Mouse (Mus musculus) liver, postnatal 0 days (tissue): Measurements from ENCODE around the gene Col9a1. TPM values are rescaled to one million over a fixed set of nuclear protein-coding genes. Genes with fewer than 3 reads are reported as not detected.

Experiments
- ATAC-seq: fragments of 200-750 bp; cut with Nextera tagmentation; 2 replicates; pipeline ENCODE4 v1.8.0; 2017; ENCODE audit warnings: mild to moderate bottlenecking, moderate library complexity
- DNase-seq: peaks from one replicate; pipeline ENCODE4 v3.0.0-alpha.2; 2016
- H3K27ac ChIP-seq: fragments of 300-500 bp; sonication (generic); 2 replicates; pipeline ENCODE4 v1.5.1; 2014; ENCODE audit warnings: antibody characterized with exemption, moderate library complexity, mild to moderate bottlenecking, low read depth
- H3K27me3 ChIP-seq: fragments of 300-500 bp; sonication (generic); 2 replicates; pipeline ENCODE4 v1.6.1; 2014; ENCODE audit warnings: low read length, control low read depth, mixed read lengths; ENCODE audit not compliant: insufficient read depth
- H3K36me3 ChIP-seq: fragments of 300-500 bp; sonication (generic); replicated peaks from 2 replicates; pipeline ENCODE4 v1.6.1; 2014; ENCODE audit warnings: mild to moderate bottlenecking, control low read depth, low read length, moderate library complexity, mixed read lengths; ENCODE audit not compliant: insufficient read depth
- H3K4me1 ChIP-seq: fragments of 300-500 bp; sonication (generic); 2 replicates; pipeline ENCODE4 v1.6.1; 2014; ENCODE audit warnings: antibody characterized with exemption, mild to moderate bottlenecking, control low read depth; ENCODE audit not compliant: insufficient read depth
- H3K4me2 ChIP-seq: fragments of 300-500 bp; sonication (generic); 2 replicates; pipeline ENCODE4 v1.6.1; 2014; ENCODE audit warnings: low read depth, mild to moderate bottlenecking, low read length, moderate library complexity, mixed read lengths
- H3K4me3 ChIP-seq: fragments of 300-500 bp; sonication (generic); 2 replicates; pipeline ENCODE4 v1.5.1; 2014; ENCODE audit warnings: low read depth, low read length
- H3K9ac ChIP-seq: fragments of 300-500 bp; sonication (generic); replicated peaks from 2 replicates; pipeline ENCODE4 v1.6.1; 2014; ENCODE audit warnings: mild to moderate bottlenecking, moderate library complexity
- H3K9me3 ChIP-seq: fragments of 300-500 bp; sonication (generic); 2 replicates; pipeline ENCODE4 v1.6.1; 2016; ENCODE audit warnings: mild to moderate bottlenecking, control low read depth, low read length, mixed read lengths
- CTCF ChIP-seq: sonication (generic); IDR thresholded peaks from 2 replicates; pipeline ENCODE4 v1.5.1; 2016; ENCODE audit warnings: antibody characterized with exemption, low read depth
- EP300 ChIP-seq: IDR thresholded peaks from 2 replicates; pipeline ENCODE4 v1.6.1; 2016; ENCODE audit warnings: antibody characterized with exemption, low read depth, mild to moderate bottlenecking
- WGBS: fragments of 180-500 bp; shearing (Covaris S2); extraction: QIAGEN DNeasy Blood & Tissue Kit; methylation state at CpG from one replicate; pipeline ENCODE4 v1.1.7; 2014; ENCODE audit not compliant: insufficient replicate concordance; 5-methylcytosine and 5-hydroxymethylcytosine counted together
- polyA plus RNA-seq: library from polyadenylated mRNA; unstranded; fragments of >200 nt; fragmentation: Nextera tagmentation; extraction: Ambion mirVana; gene quantifications from 2 replicates; pipeline ENCODE4 v1.2.1, GENCODE M21; 2015

The Col9a1 gene
- polyA plus RNA-seq, 1 experiment from 2014 or later, result 0.05 TPM

- Histone ChIP-seq H3K9ac (no peak overlapping the region), H3K36me3 (no peaks in the 10 kb centered on the region), H3K4me2 (no peak overlapping the region), H3K9me3 (no peaks in the 10 kb centered on the region), H3K4me3 (no peak overlapping the region), H3K4me1 (no peaks in the 10 kb centered on the region), H3K27me3 (no peaks in the 10 kb centered on the region), H3K27ac (no peak overlapping the region)
- DNase-seq (no peak), ATAC-seq (no peak)
- WGBS, result 63% methylated on average over 2 of the region's 2 CpGs
- TF ChIP-seq EP300, result no peak
- TF ChIP-seq CTCF, result no peak
These were observed 2.4 kb downstream of the Col9a1 start for GRCm38 (mm10) chr1:24179856-24180255.

GRCm38 (mm10) chr1:24184981-24185380 is 7.6 kb downstream of the Col9a1 start:
- no peak for DNase-seq
- Histone ChIP-seq H3K9ac (no peak overlapping the region), H3K27me3 (no peaks in the 10 kb centered on the region), H3K27ac (no peak overlapping the region), H3K9me3 (no peaks in the 10 kb centered on the region), H3K4me1 (no peaks in the 10 kb centered on the region), H3K4me3 (no peak overlapping the region), H3K36me3 (no peaks in the 10 kb centered on the region), H3K4me2 (no peak overlapping the region)
- TF ChIP-seq EP300 (no peak), CTCF (no peak)
- WGBS, result 81% methylated on average over 11 of the region's 11 CpGs
- ATAC-seq, result no peak

GRCm38 (mm10) chr1:24186964-24187363 is 9.6 kb downstream of the Col9a1 start:
- H3K27me3 ChIP-seq, result no peaks in the 10 kb centered on the region
- no peak overlapping the region for H3K4me3 ChIP-seq
- no peak overlapping the region for H3K4me2 ChIP-seq
- DNase-seq, result no peak
- no peak for TF ChIP-seq EP300
- no peak for TF ChIP-seq CTCF
- ATAC-seq, result no peak
- no peaks in the 10 kb centered on the region for H3K9me3 ChIP-seq
- no peak overlapping the region for H3K9ac ChIP-seq
- H3K4me1 ChIP-seq, result no peaks in the 10 kb centered on the region
- H3K27ac ChIP-seq, result no peak overlapping the region
- H3K36me3 ChIP-seq, result no peaks in the 10 kb centered on the region
- WGBS, result 69% methylated on average over 11 of the region's 11 CpGs

- DNase-seq, result no peak
- Histone ChIP-seq H3K27me3 (no peaks in the 10 kb centered on the region), H3K4me2 (no peak overlapping the region), H3K4me3 (no peak overlapping the region), H3K9ac (no peak overlapping the region), H3K36me3 (no peaks in the 10 kb centered on the region), H3K9me3 (no peaks in the 10 kb centered on the region), H3K27ac (no peak overlapping the region), H3K4me1 (no peaks in the 10 kb centered on the region)
- no peak for ATAC-seq
- 86% methylated on average over 4 of the region's 4 CpGs for WGBS
- TF ChIP-seq CTCF, result no peak
These were observed 14.3 kb downstream of the Col9a1 start for GRCm38 (mm10) chr1:24191668-24192067.

- H3K27me3 ChIP-seq, result no peaks in the 10 kb centered on the region
- no peaks in the 10 kb centered on the region for H3K36me3 ChIP-seq
- no peak overlapping the region for H3K4me3 ChIP-seq
- no peak for DNase-seq
- no peak overlapping the region for H3K27ac ChIP-seq
- H3K9ac ChIP-seq, result no peak overlapping the region
- WGBS, result 31% methylated on average over 4 of the region's 4 CpGs
- no peak for ATAC-seq
- no peaks in the 10 kb centered on the region for H3K4me1 ChIP-seq
- H3K9me3 ChIP-seq, result no peaks in the 10 kb centered on the region
- H3K4me2 ChIP-seq, result no peak overlapping the region
- TF ChIP-seq CTCF (no peak), EP300 (no peak)
These were observed 16.7 kb downstream of the Col9a1 start for GRCm38 (mm10) chr1:24194111-24194510.

- no peak for DNase-seq
- Histone ChIP-seq H3K4me3 (no peak overlapping the region), H3K27ac (no peak overlapping the region), H3K4me1 (no peaks in the 10 kb centered on the region), H3K27me3 (no peaks in the 10 kb centered on the region), H3K36me3 (no peaks in the 10 kb centered on the region), H3K4me2 (no peak overlapping the region), H3K9ac (no peak overlapping the region), H3K9me3 (no peaks in the 10 kb centered on the region)
- TF ChIP-seq EP300, result no peak
- TF ChIP-seq CTCF, result no peak
- no peak for ATAC-seq
- 50% methylated on average over 12 of the region's 12 CpGs for WGBS
These were observed 17.8 kb downstream of the Col9a1 start for GRCm38 (mm10) chr1:24195070-24195840.
